Mouse (Mus musculus) right cerebral cortex, postnatal 10 days (tissue): Measurements from ENCODE around the gene Nap1l4.

ENCODE experiments used
- DNase-seq, 2 experiments: peaks; one replicate each; pipeline ENCODE4 v3.0.0; 2021; ENCODE audit warnings: low spot score in 2 of 2

The Nap1l4 gene

DNA sequence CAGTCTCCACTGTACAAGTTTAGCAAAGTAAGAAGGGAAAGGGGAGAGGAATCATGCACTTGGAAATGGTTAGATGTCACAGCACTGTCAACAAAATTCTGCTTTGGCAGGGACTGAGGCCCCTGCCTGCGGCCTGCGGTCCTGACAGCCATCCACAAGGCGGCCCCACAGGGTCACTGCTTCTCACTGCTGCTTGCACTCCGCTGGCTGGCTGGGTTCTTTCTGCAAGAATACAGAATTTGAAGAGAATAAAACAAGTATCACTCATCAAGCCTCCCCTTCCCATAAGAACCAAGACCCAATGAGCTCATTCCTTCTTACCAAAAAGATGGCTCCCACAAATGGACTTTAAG lies 34.5 kb downstream of the Nap1l4 start:
- no peak for DNase-seq

DNA sequence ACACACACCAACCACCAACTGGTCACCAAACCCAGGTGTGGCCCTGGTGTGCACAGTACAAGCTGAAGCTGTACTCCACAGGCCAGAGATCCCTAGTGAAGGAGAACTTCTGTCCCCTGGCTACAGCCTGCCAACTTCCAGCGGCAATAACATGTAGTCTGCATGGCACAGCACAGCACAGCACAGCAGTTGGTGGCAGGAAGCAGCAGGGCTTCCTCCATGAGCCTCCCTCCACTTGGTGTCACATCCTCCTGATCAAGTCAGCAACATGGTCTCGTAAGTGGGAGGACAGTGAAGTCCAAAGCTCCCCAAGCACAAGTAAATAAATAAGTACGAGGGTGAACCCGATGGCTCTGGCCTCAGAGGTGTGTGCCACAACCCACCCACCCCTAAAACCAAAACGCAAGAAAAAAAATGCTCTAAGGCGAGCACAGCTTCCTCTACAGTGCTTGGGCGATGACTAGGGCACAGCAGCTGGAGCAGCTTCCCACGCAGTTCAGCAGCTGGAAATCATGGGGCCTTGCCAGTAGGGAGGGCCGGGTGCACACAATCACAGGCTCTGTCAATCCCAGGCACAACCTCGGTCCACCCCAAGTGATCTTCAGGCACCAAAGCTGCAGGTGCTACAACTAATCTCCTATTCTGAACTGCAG lies 35.0 kb downstream of the Nap1l4 start:
- no peak for DNase-seq

DNA sequence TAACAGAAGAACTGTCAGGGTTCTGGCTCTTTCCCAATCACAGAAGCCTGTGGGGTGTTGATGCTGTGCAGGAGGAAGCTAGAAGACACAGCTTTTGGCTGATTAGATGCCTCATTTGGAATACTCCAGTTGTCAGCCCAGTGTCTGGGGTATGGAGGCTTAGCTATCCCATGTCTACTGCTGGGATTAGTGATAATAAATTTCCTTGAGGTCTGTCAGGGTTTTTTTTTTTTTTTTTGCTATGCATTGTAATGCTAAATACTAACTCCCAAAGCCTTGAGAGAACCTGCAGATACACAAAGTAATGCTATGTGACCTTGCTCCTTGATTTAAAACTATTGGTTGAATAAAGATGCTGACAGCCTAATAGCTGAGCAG lies 37.6 kb downstream of the Nap1l4 start:
- no peak for DNase-seq

DNA sequence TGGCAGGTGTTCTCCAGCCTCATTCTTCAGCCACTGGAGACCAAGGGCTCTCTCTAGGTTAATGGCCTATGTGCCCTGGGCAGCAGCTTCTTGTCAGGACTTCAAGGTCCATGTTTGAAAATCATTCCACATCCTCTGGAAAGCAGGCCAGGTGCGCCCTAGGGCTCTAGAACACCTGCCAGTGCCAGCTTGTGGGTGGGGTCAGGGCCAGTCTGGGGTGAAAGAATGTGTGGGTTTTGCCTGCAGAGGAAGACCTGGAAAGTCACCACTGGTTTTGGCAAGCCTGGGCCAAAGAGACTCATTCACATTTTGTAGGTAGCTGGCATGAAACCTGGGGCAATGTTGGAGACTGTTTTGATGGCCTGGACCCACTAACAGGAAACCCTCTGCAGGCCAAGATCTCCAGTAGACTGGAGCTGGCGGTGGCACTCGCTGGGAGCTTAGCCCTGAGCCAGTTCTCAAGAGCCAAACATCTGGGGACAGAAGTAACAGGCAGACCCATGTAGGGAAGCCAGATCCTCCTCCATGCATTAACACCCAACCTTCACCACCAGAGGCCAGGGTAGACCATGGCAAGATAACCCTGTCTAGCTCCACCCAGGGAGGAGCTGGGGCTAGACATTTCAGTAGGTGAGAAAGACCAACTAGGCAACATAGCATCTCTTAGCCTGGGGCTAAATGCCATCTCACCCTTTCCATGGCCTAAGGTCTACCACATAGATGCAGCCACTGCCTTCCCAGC lies 38.1 kb downstream of the Nap1l4 start:
- no peak for DNase-seq

DNA sequence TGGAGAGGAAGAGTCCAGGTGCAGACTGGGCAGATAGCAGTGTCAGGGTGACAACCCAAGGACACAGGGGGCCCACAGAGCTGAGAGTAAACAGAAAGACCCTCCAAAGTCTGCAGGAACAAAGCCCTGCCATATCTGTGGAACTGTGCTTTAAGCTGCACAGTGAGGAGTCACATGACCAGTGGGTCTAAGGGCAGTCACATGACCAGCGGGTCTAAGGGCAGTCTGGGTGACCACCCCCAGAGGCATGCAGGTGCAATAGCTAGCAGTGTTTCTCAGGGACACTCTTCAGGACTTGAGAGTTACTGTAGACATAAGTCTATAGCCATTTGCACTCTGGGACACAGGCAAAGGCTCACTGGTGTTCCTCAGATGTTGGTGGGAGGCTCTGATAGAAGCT lies 39.3 kb downstream of the Nap1l4 start:
- no peak for DNase-seq

DNA sequence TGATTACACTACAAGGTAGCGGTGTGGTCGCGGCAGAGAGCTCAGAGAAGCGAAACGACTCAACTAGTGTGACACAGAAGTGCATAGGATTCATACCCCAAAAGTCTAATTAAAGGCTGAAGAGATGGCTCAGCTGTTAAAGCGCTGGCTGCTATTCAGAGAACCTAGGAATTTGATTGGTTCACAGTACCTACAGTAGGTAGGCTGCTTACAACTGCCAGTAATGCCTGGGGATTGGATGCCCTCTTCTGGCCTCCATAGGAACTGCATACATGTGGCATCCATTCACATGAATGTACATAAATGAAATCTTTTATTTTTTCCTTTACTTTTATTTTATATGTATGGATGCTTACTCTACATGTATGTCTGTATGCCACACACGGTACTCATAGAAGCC lies 42.2 kb downstream of the Nap1l4 start:
- peak; percentile 66 to 69 for DNase-seq

DNA sequence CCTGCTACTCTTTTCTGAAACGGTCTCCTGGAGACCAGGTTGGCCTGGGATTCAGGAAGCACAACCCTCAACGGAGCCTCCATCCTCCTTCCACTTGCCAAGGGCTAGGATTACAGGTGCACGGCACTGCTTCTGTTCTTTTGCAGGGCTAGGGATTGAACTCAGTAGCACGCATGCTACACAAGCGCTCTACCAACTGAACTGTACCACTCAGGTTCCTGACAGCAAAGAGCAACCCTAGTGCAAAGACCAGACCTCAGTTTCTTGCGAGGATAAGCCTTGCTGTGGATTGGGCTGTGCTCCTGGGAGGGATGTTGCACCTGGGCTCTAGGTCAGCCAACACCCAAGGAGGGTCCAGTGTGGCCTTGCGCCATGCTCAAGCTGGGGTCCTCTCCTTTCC lies 42.6 kb downstream of the Nap1l4 start:
- DNase-seq: no peak

DNA sequence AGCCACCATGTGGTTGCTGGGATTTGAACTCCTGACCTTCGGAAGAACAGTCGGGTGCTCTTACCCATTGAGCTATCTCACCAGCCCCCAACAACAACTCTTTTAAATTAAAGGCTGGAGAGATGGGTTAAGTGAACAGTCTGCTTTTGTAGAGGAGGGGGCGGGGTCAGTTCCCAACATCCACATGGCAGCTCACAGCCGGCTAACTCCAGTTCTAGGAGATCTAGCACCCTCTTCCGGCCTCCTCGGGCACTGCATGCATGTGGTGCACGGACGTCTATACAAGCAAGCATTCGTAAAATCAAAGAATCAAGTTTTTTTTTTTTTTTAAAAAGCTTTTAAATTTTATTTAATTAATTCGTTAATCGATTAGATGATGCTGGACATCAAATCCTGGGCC lies 43.1 kb downstream of the Nap1l4 start:
- peak; percentile 75 to 82 for DNase-seq

DNA sequence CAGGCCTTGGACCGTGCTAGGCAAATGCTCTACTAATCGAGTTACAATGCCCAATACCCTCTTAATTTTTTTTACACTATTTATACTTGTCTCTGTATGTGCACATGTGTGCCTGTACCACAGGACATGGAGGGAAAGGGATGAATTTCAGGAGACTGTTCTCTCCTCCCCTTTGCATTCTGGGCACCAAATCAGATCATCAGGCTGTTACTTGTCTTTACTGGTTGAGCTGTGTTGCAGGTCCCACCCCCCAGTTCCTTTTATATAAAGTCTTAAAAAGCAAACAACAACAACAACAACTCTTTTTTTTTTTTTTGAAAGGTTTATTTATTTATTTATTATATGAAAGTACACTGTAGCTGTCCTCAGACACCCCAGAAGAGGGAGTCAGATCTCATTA lies 43.5 kb downstream of the Nap1l4 start:
- DNase-seq: no peak

DNA sequence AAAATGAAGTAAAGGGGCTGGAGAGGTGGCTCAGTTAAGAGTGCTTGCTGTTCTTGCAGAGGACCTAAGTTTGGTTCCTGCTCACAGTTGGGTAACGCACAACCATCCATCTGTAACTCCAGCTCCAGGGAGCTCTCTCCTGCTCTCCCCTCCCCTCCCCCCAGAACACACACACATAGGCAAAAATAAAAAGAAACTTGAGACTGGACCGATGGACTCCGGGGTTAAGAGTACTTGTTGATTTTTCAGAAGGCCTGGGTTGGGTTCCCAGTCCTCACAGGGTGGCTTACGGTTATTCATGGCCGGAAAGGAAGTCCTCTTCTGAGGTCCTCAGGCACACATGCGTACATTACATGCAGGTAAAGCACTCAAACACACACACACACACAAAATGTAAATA lies 45.0 kb downstream of the Nap1l4 start:
- no peak for DNase-seq

DNA sequence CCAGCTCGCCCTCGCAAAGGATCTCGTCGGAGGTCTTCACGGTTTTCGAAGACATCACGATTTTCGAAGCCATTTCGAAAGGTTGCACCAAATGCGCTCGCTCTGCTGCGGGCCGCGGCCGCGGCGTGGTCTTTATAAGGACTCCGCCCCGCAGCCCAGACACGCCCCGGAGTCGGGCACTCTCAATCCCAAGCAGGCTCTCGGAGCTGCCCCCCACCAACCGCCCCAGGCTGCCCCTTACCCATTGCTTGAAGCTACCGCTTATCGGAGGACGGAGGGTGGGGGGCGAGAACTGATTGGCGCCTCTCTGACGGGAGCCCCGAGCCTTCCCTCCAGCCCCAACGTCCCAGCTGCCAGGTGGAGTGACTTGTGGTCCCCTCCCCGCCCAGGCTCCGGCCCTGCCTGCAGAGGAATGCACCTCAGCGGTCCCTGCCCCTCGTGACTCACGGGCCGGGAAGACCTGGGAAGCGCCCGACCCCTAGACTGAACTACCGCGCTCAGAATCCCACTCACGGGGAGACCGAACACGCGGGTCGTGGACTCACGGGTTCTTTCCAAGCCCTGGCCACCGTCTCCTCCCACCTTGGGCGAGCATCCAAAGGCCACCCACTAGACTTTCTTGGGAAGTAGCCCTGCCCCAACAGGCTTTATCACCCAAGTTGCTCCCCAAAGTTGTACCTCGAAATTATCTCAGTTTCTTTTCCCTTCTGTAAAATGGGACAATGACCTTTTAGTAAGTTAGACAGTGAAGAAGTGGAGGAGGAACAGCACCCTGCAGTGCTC lies 46.3 kb downstream of the Nap1l4 start, which contains the start of gene Phlda2:
Gene Phlda2, minus strand, starts transcription at position 733 of the 783 bp plus-strand sequence.
- DNase-seq: no peak

DNA sequence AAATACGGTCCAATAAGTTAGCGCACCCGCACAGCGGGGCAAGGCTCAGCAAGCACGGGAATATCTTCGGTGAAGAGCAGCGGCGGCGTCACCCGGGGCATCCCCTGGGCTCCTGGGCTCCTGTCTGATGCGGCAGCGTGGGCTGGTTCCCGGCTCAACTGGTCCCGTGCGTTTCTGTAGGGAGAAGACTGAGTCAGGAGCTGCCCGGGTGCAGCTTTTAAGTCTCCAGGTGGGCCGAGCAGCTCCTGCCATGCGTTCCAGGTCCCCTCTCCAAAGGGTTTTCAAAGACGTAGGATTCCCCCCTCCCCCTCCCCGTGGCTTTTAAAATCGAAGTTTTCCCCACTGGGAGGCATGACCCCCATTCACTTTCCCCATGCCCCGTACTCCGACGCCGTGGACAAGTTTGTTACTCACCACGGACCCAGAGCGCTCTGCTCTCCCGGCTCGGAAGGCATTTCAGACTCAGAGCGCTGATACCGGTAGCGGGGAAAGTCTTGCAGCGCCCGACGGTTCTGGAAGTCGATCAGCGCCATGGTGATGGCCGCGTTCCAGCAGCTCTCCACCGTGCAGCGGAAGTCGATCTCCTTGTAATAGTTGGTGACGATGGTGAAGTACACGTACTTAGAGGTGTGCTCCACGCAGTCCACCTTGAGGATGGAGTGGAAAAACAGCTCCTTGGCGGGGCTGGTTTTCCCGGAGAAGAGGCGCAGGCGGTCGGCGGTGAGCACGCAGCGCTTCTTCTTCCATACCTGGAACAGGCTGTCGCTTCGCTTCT lies 47.1 kb downstream of the Nap1l4 start:
- peak; percentile 59 to 60 for DNase-seq

DNA sequence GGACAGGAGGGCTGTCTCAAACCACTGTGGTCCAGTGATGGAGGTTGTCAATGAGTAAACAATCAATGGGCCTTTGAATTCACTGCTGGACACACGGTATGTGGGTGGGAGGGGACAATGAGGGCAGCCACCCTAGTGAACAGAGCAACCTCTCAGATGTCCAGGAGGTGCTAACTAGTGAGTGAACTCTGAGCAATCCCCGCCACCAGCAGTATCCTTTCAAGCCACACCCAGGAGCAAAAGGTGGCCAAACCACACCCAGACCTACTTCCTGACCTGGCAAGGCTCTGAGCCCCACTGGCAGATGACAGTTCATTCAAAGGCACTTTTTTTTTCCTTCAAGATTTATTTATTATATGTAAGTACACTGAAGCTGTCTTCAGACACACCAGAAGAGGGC lies 48.0 kb downstream of the Nap1l4 start:
- no peak for DNase-seq

DNA sequence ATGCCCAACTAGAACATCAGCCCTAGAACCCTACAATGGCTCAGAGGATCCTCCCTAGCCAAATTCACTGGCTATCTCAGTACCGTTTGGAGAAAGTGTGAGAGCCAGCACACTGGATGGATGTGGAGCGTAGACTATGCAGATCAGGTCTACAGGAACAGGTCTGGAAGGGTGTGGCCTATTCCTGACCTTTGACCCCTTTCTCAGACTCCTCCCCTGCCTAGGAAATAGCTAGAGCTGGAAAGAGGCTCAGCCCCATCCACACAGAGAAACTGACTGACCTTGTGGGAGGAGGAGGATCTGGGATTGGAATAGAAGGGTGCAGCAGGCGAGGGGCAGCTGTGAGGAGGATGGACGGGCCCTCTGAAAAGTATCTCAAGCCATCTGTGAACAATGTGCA lies 50.3 kb downstream of the Nap1l4 start:
- DNase-seq: no peak

DNA sequence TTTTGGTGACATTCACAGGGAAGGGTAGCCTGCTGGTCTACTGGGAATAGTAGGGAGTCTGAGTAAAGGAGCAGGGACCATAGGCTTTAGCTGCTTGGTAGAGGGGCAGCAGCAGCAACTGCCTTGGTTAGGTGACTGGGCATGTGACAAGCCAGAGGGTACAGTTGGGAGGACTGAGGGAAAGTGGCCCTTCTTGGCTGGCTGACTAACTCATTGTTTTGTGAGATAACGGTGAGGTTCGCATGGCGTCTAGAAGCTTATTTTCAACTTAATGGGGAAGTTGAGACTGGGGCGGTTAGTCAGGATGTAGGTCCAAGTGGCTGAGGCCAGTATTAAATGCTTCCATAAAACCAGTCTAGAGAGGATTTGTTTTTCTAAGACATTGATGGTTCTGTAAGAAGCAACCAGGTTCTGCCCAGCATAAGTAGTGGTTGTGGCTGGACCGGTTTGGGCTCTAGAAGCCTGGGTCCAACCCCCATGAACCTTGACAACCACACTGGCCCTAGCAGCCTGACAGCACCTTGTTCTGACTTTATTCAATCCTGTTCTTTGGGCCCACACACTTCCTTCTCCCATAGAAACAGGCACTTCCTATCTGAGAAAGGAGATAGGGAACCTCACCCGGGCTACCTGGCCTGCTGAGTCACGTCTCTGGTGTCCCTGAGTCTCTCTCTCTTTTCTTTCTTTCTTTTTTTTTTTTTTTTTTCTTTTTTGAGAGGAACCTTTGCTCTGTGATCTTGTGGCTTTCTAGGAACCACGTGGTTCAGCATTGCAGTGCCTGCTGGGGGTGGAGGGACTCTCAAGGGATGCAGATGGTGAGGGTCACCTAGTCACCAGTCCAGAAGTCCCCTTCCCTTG lies 53.6 kb downstream of the Nap1l4 start:
- DNase-seq: no peak

DNA sequence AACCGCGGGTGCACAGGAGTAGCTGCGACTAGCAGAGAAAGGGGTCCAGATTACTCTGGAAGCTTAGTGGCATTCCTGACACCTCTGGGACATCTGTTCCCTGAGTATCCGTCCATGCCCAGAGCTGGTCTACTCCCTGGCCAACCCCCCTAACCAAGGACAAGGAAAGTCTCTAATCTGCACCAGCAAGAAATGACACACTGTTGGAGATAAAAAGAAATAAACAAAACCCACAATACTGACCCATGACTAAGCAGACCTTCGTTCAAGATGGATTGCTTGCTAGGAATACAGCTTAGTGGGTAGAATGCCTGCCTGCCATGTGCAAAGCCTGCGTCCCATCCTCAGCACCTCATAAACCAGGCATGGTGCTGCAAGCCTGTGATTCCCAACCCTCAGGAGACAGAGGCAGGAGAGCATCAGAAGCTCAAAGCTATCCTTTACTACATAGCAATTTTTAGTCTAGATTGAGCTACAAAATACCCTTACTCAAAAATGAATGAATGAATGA lies 55.2 kb downstream of the Nap1l4 start:
- DNase-seq: no peak

DNA sequence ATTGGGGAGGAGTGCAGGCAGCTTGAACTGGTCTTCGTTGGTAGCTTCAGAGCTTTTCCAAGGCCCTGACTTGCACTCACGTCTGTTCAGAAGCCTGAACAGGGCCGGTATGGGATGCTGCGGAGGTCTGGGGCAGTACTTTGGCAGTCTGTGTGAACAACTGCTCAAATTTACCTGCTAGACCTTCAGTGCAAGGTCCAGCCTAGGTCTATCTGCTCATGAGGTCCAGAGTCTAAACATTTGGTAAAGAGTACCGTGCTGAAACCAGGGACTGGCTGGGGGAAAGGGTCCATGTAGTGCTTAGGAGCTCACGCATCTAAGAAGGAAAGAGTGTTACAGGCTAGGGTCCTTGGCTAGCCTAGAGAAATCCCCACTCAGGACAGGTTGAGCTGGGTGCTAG lies 59.2 kb downstream of the Nap1l4 start:
- no peak for DNase-seq

DNA sequence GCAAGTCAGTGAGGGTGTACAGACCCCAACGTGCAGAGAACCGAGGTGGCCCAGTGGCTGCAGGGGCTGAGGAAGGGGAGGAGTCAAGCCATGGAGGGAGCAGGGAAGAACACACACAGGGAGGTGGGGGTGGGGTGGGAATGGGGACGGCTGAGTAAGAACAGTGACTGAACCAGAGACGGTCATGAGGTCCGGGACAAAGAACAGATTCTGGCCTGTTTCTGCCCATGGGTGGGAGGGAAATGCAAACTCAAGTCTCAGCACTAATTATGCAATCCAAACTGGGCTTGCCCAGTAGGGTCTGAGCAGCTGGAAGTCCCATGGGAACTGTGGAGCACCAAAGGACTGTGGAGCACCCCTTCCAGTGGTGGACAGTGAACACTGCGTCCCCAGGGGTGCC lies 66.4 kb downstream of the Nap1l4 start:
- DNase-seq: no peak

DNA sequence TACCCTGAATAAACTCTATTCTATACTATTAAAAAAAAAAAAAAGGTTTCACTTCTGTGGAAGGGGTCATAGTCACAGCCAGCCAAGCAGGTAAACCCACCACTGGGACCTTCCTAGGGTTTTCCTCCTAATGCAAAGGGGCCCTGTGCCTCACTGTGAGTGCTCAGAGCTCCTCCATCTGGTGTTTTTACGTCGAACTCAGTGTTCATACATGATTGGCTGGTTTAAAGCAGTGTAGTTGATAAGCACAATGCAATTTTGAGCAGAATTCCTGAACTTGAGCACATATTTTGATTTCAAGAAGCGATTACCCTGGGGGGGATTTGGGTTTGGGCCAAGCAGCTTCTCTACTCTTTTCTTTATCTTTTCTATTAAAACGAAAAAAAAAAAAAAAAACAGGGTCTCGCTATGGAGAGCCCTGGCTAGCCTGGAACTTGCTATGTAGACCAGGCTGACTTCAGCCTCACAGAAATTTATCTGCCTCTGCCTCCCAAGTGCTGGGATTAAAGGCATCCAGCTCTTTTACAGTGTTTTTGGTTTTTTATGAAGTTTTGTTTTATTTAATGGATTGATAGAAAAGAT lies 67.0 kb downstream of the Nap1l4 start:
- no peak for DNase-seq

DNA sequence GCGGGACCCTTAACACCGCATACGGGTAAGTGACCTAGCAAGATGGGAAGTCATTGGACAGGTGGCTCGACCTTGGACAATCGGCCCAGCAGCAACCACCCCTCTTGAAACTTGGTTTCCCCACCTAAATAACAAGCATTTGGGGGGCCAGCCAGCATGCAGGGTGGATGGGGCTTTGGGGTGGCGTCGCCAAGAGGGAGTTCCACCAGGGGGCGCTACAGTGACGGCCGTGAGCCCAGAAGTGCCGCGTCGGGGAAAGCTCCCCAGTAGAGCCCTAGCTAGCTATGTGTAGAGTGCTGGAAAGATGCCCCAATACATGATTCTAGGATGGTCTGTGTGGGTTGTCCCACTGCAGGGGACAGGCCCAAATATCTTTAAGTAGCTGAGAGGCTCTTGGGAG lies 68.4 kb downstream of the Nap1l4 start:
- DNase-seq: peak in 1 of 2 experiments; percentile 45

DNA sequence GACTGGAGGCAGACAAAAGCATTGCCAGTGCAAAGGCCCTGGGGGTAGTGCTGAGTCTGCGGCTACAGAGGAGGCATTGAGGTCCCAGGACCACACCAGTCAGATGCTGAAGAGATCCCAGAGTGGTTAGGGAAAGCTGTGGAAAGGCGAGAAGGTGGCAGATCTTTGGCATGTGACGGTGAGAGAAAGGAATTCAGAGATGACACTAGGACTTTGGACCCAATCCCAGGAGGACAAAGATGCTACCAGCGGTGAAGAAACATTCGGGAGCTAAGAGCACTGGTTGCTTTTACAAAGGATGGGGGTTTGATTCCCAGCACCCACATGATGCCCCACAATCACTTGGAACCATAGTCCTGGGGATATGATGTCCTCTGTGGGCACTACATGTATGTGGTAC lies 71.1 kb downstream of the Nap1l4 start:
- no peak for DNase-seq
